Mouse (Mus musculus) spleen, adult 2 months (tissue): ENCODE measurements around the gene Magi1.

Experiments
- CTCF ChIP-seq: fragments of 200-500 bp; IDR thresholded peaks from 2 replicates; pipeline ENCODE4 v1.5.1; 2011; ENCODE audit warnings: mild to moderate bottlenecking, inconsistent platforms; ENCODE audit not compliant: insufficient read depth, insufficient read length, insufficient replicate concordance; ENCODE audit errors: extremely low read depth
- POLR2A ChIP-seq: fragments of 200-500 bp; IDR thresholded peaks from 2 replicates; pipeline ENCODE4 v1.6.1; 2011; ENCODE audit warnings: low read depth, low read length, inconsistent platforms

GRCm38 (mm10) chr6:94249286-94249790 is 34.4 kb downstream of the Magi1 start:
- TF ChIP-seq CTCF (no peak), POLR2A (no peak)
